Mouse (Mus musculus): ENCODE results near the gene Flvcr2. TPM values are rescaled to one million over a fixed set of nuclear protein-coding genes. Genes with fewer than 3 reads are reported as not detected.

Flvcr2 gene
- total and polyA plus RNA-seq, 2 experiments: 2.8 TPM

DNA sequence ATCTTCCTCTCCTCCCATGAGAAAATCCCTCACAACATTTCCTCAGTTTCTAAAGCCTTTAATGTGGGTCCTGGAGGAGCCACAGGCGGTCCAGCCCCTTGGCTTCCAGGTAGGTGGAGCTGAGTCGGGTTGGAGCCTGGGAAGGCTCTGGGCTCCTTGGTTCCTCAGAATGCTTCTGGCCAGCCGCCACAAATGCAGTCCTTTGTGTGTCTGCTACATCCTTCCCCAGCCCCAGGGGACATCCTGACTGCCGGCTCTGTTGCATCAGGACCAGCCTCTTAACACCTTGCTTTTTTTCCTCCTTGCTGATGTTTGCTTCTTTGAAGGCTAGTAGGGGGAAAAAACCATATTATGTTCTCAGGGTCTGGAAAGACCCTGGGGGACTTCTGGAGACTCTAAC, 21.4 kb downstream of the Flvcr2 start:
- Histone ChIP-seq H3K79me2 (ENCODE audit: control insufficient read depth, insufficient read depth, low read length) (no peaks in the 10 kb centered on the region), H3K36me3 (ENCODE audit: control insufficient read depth, insufficient read depth, low read length) (no peaks in the 10 kb centered on the region), H3K9ac (ENCODE audit: low read depth, low read length) (no peak overlapping the region), H3K4me3 (ENCODE audit: insufficient read depth, low read depth, low read length) (no peak overlapping the region), H3K27ac (replicated peaks; ENCODE audit: insufficient read depth, low read depth, low read length) (no peak overlapping the region), H3K27me3 (ENCODE audit: control insufficient read depth, insufficient read depth, low read length) (no peaks in the 10 kb centered on the region), H3K4me1 (ENCODE audit: control insufficient read depth, insufficient read depth, low read length) (peaks cover 13% of the 10 kb centered on the region)
- TF ChIP-seq CTCF (IDR thresholded peaks at IDR 0.05; ENCODE audit: low read depth, low read length) (no peak), POLR2A (IDR thresholded peaks at IDR 0.05; ENCODE audit: extremely low read depth, insufficient read depth, low read length) (no peak)
- 83% methylated on average over 4 of the region's 4 CpGs for WGBS
- DNase-seq (ENCODE audit: extremely low read depth, low read depth, low spot score): no peak

- Histone ChIP-seq H3K27me3 (ENCODE audit: control insufficient read depth, insufficient read depth, low read length) (no peaks in the 10 kb centered on the region), H3K27ac (replicated peaks; ENCODE audit: insufficient read depth, low read depth, low read length) (no peak overlapping the region), H3K4me1 (ENCODE audit: control insufficient read depth, insufficient read depth, low read length) (peaks cover 6% of the 10 kb centered on the region), H3K79me2 (ENCODE audit: control insufficient read depth, insufficient read depth, low read length) (no peaks in the 10 kb centered on the region), H3K9ac (ENCODE audit: low read depth, low read length) (no peak overlapping the region), H3K36me3 (ENCODE audit: control insufficient read depth, insufficient read depth, low read length) (no peaks in the 10 kb centered on the region), H3K4me3 (ENCODE audit: insufficient read depth, low read depth, low read length) (no peak overlapping the region)
- 49% methylated on average over 3 of the region's 3 CpGs for WGBS
- TF ChIP-seq POLR2A (IDR thresholded peaks at IDR 0.05; ENCODE audit: extremely low read depth, insufficient read depth, low read length) (no peak), CTCF (IDR thresholded peaks at IDR 0.05; ENCODE audit: low read depth, low read length) (no peak)
- no peak for DNase-seq (ENCODE audit: extremely low read depth, low read depth, low spot score)
These were observed 25.0 kb downstream of the Flvcr2 start for GRCm38 (mm10) chr12:85771356-85771755.

GRCm38 (mm10) chr12:85778962-85779361, 32.6 kb downstream of the Flvcr2 start:
- TF ChIP-seq POLR2A (IDR thresholded peaks at IDR 0.05; ENCODE audit: extremely low read depth, insufficient read depth, low read length) (no peak), CTCF (IDR thresholded peaks at IDR 0.05; ENCODE audit: low read depth, low read length) (no peak)

GRCm38 (mm10) chr12:85779707-85780106, 33.4 kb downstream of the Flvcr2 start:
- Histone ChIP-seq H3K4me3 (ENCODE audit: insufficient read depth, low read depth, low read length) (no peak overlapping the region), H3K79me2 (ENCODE audit: control insufficient read depth, insufficient read depth, low read length) (no peaks in the 10 kb centered on the region; the same call in 1 of the 2 replicates), H3K27ac (replicated peaks; ENCODE audit: insufficient read depth, low read depth, low read length) (no peak overlapping the region), H3K36me3 (ENCODE audit: control insufficient read depth, insufficient read depth, low read length) (no peaks in the 10 kb centered on the region), H3K27me3 (ENCODE audit: control insufficient read depth, insufficient read depth, low read length) (no peaks in the 10 kb centered on the region), H3K9ac (ENCODE audit: low read depth, low read length) (no peak overlapping the region), H3K4me1 (ENCODE audit: control insufficient read depth, insufficient read depth, low read length) (0 out of 2 replicates have a peak, but pooled peaks cover under 1% of the 10 kb centered on the region)
- no peak for TF ChIP-seq POLR2A (IDR thresholded peaks at IDR 0.05; ENCODE audit: extremely low read depth, insufficient read depth, low read length)
- 90% methylated on average over 5 of the region's 5 CpGs for WGBS
- DNase-seq (ENCODE audit: extremely low read depth, low read depth, low spot score): no peak

More at GRCm38 (mm10) chr12:85778962-85779361, 32.6 kb downstream of the Flvcr2 start:
- H3K36me3 ChIP-seq (ENCODE audit: control insufficient read depth, insufficient read depth, low read length): no peaks in the 10 kb centered on the region
- no peaks in the 10 kb centered on the region for H3K4me1 ChIP-seq (ENCODE audit: control insufficient read depth, insufficient read depth, low read length)
- DNase-seq (ENCODE audit: extremely low read depth, low read depth, low spot score): no peak
- no peaks in the 10 kb centered on the region for H3K27me3 ChIP-seq (ENCODE audit: control insufficient read depth, insufficient read depth, low read length)
- no peak overlapping the region for H3K27ac ChIP-seq (replicated peaks; ENCODE audit: insufficient read depth, low read depth, low read length)
- 73% methylated on average over 3 of the region's 3 CpGs for WGBS
- no peaks in the 10 kb centered on the region; the same call in 1 of the 2 replicates for H3K79me2 ChIP-seq (ENCODE audit: control insufficient read depth, insufficient read depth, low read length)
- no peak overlapping the region for H3K9ac ChIP-seq (ENCODE audit: low read depth, low read length)
- no peak overlapping the region for H3K4me3 ChIP-seq (ENCODE audit: insufficient read depth, low read depth, low read length)

DNA sequence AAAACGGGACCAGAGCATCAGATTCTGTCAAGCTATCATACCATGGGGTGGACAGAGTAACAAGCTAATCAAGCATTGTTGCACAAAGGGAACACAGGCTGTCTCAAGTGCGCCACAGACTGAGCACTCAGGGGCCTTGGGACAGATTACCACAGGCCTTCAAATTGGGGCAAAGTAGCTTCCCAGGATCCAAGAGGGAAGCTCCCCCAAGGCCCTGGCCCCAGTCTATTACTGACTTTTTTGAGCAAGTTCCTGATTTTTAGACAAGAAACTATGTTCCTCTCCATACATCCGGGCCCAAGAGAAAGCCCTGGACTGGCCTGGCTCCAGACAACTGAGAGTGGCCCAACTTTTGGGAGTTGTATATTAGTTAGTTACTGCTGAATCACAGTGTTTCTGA, 35.3 kb downstream of the Flvcr2 start:
- Histone ChIP-seq H3K36me3 (ENCODE audit: control insufficient read depth, insufficient read depth, low read length) (no peaks in the 10 kb centered on the region), H3K4me3 (ENCODE audit: insufficient read depth, low read depth, low read length) (no peak overlapping the region), H3K9ac (ENCODE audit: low read depth, low read length) (no peak overlapping the region), H3K27ac (replicated peaks; ENCODE audit: insufficient read depth, low read depth, low read length) (no peak overlapping the region), H3K27me3 (ENCODE audit: control insufficient read depth, insufficient read depth, low read length) (no peaks in the 10 kb centered on the region), H3K4me1 (ENCODE audit: control insufficient read depth, insufficient read depth, low read length) (peaks cover 9% of the 10 kb centered on the region; the same call in 1 of the 2 replicates), H3K79me2 (ENCODE audit: control insufficient read depth, insufficient read depth, low read length) (no peaks in the 10 kb centered on the region; the same call in 1 of the 2 replicates)
- DNase-seq (ENCODE audit: extremely low read depth, low read depth, low spot score): no peak
- 90% methylated on average over 3 of the region's 3 CpGs for WGBS
- TF ChIP-seq POLR2A (IDR thresholded peaks at IDR 0.05; ENCODE audit: extremely low read depth, insufficient read depth, low read length) (no peak), CTCF (IDR thresholded peaks at IDR 0.05; ENCODE audit: low read depth, low read length) (no peak)

- H3K27me3 ChIP-seq (ENCODE audit: control insufficient read depth, insufficient read depth, low read length): no peaks in the 10 kb centered on the region
- H3K4me1 ChIP-seq (ENCODE audit: control insufficient read depth, insufficient read depth, low read length): peaks cover 9% of the 10 kb centered on the region; the same call in 1 of the 2 replicates
- DNase-seq (ENCODE audit: extremely low read depth, low read depth, low spot score): peak; percentile 73
- H3K9ac ChIP-seq (ENCODE audit: low read depth, low read length): no peak overlapping the region
- 0 out of 2 replicates have a peak overlapping the region, but pooled peaks have one; percentile 14 for H3K27ac ChIP-seq (replicated peaks; ENCODE audit: insufficient read depth, low read depth, low read length)
- TF ChIP-seq POLR2A (IDR thresholded peaks at IDR 0.05; ENCODE audit: extremely low read depth, insufficient read depth, low read length) (no peak), CTCF (IDR thresholded peaks at IDR 0.05; ENCODE audit: low read depth, low read length) (no peak)
- H3K4me3 ChIP-seq (ENCODE audit: insufficient read depth, low read depth, low read length): no peak overlapping the region
- 26% methylated on average over 19 of the region's 19 CpGs for WGBS
- H3K79me2 ChIP-seq (ENCODE audit: control insufficient read depth, insufficient read depth, low read length): no peaks in the 10 kb centered on the region
- no peaks in the 10 kb centered on the region for H3K36me3 ChIP-seq (ENCODE audit: control insufficient read depth, insufficient read depth, low read length)
These were observed 38.8 kb downstream of the Flvcr2 start for GRCm38 (mm10) chr12:85784916-85785815.

All from liver, adult 2 months (tissue).